Mouse (Mus musculus) CH12.LX (cell line): ENCODE data around the gene Cldn19. TPM values are rescaled to one million over a fixed set of nuclear protein-coding genes. Genes with fewer than 3 reads are reported as not detected.

Source experiments
- DNase-seq: peaks from one replicate; pipeline ENCODE4 v3.0.0-alpha.2; 2013; ENCODE audit errors: extremely low read depth
- H3K27ac ChIP-seq: 2 replicates; pipeline ENCODE4 v1.5.1; 2012; ENCODE audit warnings: low read depth, mild to moderate bottlenecking, control low read depth, moderate library complexity; ENCODE audit not compliant: insufficient read depth
- H3K27me3 ChIP-seq: replicated peaks from 2 replicates; pipeline ENCODE3; 2012; ENCODE audit warnings: inconsistent platforms
- H3K36me3 ChIP-seq, 2 experiments: replicated peaks in 1 of 2; 2 replicates each; pipeline versions ENCODE3 to v1.6.1; 2012; ENCODE audit warnings: inconsistent platforms in 1 of 2, low read length in 1 of 2, mild to moderate bottlenecking in 1 of 2, mixed read lengths in 1 of 2, moderate library complexity in 1 of 2; ENCODE audit not compliant: control insufficient read depth in 1 of 2, insufficient read depth in 1 of 2
- H3K4me1 ChIP-seq, 2 experiments: 2 replicates each; pipeline ENCODE4 v1.6.1; 2012; ENCODE audit warnings: inconsistent platforms in 1 of 2, moderate library complexity in 1 of 2; ENCODE audit not compliant: insufficient read depth in 2 of 2, control insufficient read depth in 1 of 2
- H3K4me2 ChIP-seq: 2 replicates; pipeline ENCODE4 v1.6.1; 2012; ENCODE audit warnings: low read depth, mild to moderate bottlenecking, control low read depth; ENCODE audit not compliant: poor library complexity, insufficient read depth, severe bottlenecking
- H3K4me3 ChIP-seq, 3 experiments: fragments of 150-350 bp in 1 of 3; sonication (generic) in 1 of 3; replicated peaks in 1 of 3; 2 replicates each; pipeline versions ENCODE3 to v1.5.1; 2011 to 2012; ENCODE audit warnings: low read depth in 2 of 3, low read length in 2 of 3, mild to moderate bottlenecking in 2 of 3, moderate library complexity in 2 of 3, control low read depth in 1 of 3, improper control_type of control experiment in 1 of 3, inconsistent platforms in 1 of 3, mixed read lengths in 1 of 3; ENCODE audit not compliant: poor library complexity in 1 of 3
- H3K79me2 ChIP-seq: replicated peaks from 2 replicates; pipeline ENCODE4 v1.6.1; 2012; ENCODE audit warnings: mild to moderate bottlenecking, moderate library complexity; ENCODE audit not compliant: control insufficient read depth, poor library complexity, insufficient read depth, severe bottlenecking; ENCODE audit errors: extremely low read depth
- H3K9ac ChIP-seq: 2 replicates; pipeline ENCODE4 v1.6.1; 2012; ENCODE audit warnings: low read depth, mild to moderate bottlenecking, control low read depth, moderate library complexity; ENCODE audit not compliant: insufficient read depth
- H3K9me3 ChIP-seq: replicated peaks from 2 replicates; pipeline ENCODE3; 2012; ENCODE audit warnings: low read length, inconsistent platforms, mixed read lengths
- CHD1 ChIP-seq: IDR thresholded peaks from 2 replicates; pipeline ENCODE4 v1.6.1; 2012; ENCODE audit warnings: low read depth, low read length, improper control_type of control experiment, inconsistent platforms
- CTCF ChIP-seq, 2 experiments: IDR thresholded peaks in 1 of 2; conservative IDR thresholded peaks in 1 of 2; 2 replicates each; pipeline ENCODE4 v1.5.1; 2011 to 2012; ENCODE audit warnings: low read depth in 2 of 2, low read length in 2 of 2, improper control_type of control experiment in 1 of 2, inconsistent platforms in 1 of 2, mild to moderate bottlenecking in 1 of 2, moderate library complexity in 1 of 2
- E2F4 ChIP-seq: IDR thresholded peaks from 2 replicates; pipeline ENCODE4 v1.6.1; 2011; ENCODE audit warnings: low read depth, low read length, improper control_type of control experiment; ENCODE audit not compliant: insufficient replicate concordance
- EP300 ChIP-seq: IDR thresholded peaks from 2 replicates; pipeline ENCODE4 v1.6.1; 2011; ENCODE audit warnings: low read length, improper control_type of control experiment
- ETS1 ChIP-seq: conservative IDR thresholded peaks from 2 replicates; pipeline ENCODE4 v1.6.1; 2012; ENCODE audit warnings: low read depth, mild to moderate bottlenecking, inconsistent platforms, low read length, improper control_type of control experiment, moderate library complexity
- HCFC1 ChIP-seq: IDR thresholded peaks from 2 replicates; pipeline ENCODE4 v1.6.1; 2012; ENCODE audit warnings: low read depth, mild to moderate bottlenecking, inconsistent platforms, low read length, improper control_type of control experiment
- IRF4 ChIP-seq: IDR thresholded peaks from 2 replicates; pipeline ENCODE4 v1.6.1; 2014; ENCODE audit warnings: low read depth, mild to moderate bottlenecking, inconsistent platforms, low read length, improper control_type of control experiment
- JUN ChIP-seq: IDR thresholded peaks from 2 replicates; pipeline ENCODE4 v1.6.1; 2011; ENCODE audit warnings: low read depth, mild to moderate bottlenecking, low read length, improper control_type of control experiment, moderate library complexity; ENCODE audit not compliant: insufficient read depth
- JUND ChIP-seq: conservative IDR thresholded peaks from 2 replicates; pipeline ENCODE4 v1.6.1; 2011; ENCODE audit warnings: low read depth, low read length, improper control_type of control experiment
- KAT2A ChIP-seq: IDR thresholded peaks from 2 replicates; pipeline ENCODE4 v1.6.1; 2012; ENCODE audit warnings: low read length, improper control_type of control experiment, inconsistent platforms; ENCODE audit not compliant: insufficient replicate concordance
- MAFK ChIP-seq: IDR thresholded peaks from 2 replicates; pipeline ENCODE4 v1.6.1; 2011; ENCODE audit warnings: low read length, improper control_type of control experiment; ENCODE audit not compliant: insufficient replicate concordance
- MAX ChIP-seq: IDR thresholded peaks from 2 replicates; pipeline ENCODE4 v1.6.1; 2011; ENCODE audit warnings: low read length, improper control_type of control experiment
- MAZ ChIP-seq: IDR thresholded peaks from 2 replicates; pipeline ENCODE4 v1.6.1; 2012; ENCODE audit warnings: low read depth, mild to moderate bottlenecking, inconsistent platforms, low read length, improper control_type of control experiment, moderate library complexity
- MXI1 ChIP-seq: IDR thresholded peaks from 2 replicates; pipeline ENCODE4 v1.6.1; 2011; ENCODE audit warnings: mild to moderate bottlenecking, low read depth, low read length, improper control_type of control experiment
- MYC ChIP-seq: IDR thresholded peaks from 2 replicates; pipeline ENCODE4 v1.6.1; 2011; ENCODE audit warnings: low read depth, mild to moderate bottlenecking, improper control_type of control experiment, low read length
- NRF1 ChIP-seq: IDR thresholded peaks from 2 replicates; pipeline ENCODE4 v1.6.1; 2014; ENCODE audit warnings: low read depth, mild to moderate bottlenecking, inconsistent platforms, low read length, improper control_type of control experiment, moderate library complexity
- PAX5 ChIP-seq: IDR thresholded peaks from 2 replicates; pipeline ENCODE4 v1.6.1; 2012; ENCODE audit warnings: low read length, inconsistent platforms, mixed read lengths
- POLR2A ChIP-seq: IDR thresholded peaks from 2 replicates; pipeline ENCODE4 v1.6.1; 2011; ENCODE audit warnings: low read depth, mild to moderate bottlenecking, improper control_type of control experiment, low read length
- POLR2AphosphoS2 ChIP-seq: IDR thresholded peaks from 2 replicates; pipeline ENCODE4 v1.6.1; 2011; ENCODE audit warnings: low read depth, low read length, improper control_type of control experiment
- RCOR1 ChIP-seq: conservative IDR thresholded peaks from 2 replicates; pipeline ENCODE4 v1.6.1; 2012; ENCODE audit warnings: low read depth, mild to moderate bottlenecking, inconsistent platforms, low read length, improper control_type of control experiment
- SIN3A ChIP-seq: IDR thresholded peaks from 2 replicates; pipeline ENCODE4 v1.6.1; 2012; ENCODE audit warnings: low read length, improper control_type of control experiment, inconsistent platforms
- SMC3 ChIP-seq: IDR thresholded peaks from 2 replicates; pipeline ENCODE4 v1.6.1; 2011; ENCODE audit warnings: low read depth, low read length, improper control_type of control experiment
- TBP ChIP-seq: conservative IDR thresholded peaks from 2 replicates; pipeline ENCODE4 v1.6.1; 2011; ENCODE audit warnings: low read depth, low read length, improper control_type of control experiment
- TCF12 ChIP-seq: IDR thresholded peaks from 2 replicates; pipeline ENCODE4 v1.6.1; 2014; ENCODE audit warnings: low read depth, mild to moderate bottlenecking, inconsistent platforms, low read length, improper control_type of control experiment
- USF2 ChIP-seq: conservative IDR thresholded peaks from 2 replicates; pipeline ENCODE4 v1.6.1; 2011; ENCODE audit warnings: low read depth, low read length, improper control_type of control experiment
- ZC3H11A ChIP-seq: IDR thresholded peaks from 2 replicates; pipeline ENCODE4 v1.6.1; 2012; ENCODE audit warnings: low read depth, mild to moderate bottlenecking, inconsistent platforms, low read length, improper control_type of control experiment
- ZKSCAN1 ChIP-seq: IDR thresholded peaks from 2 replicates; pipeline ENCODE4 v1.6.1; 2012; ENCODE audit warnings: low read depth, inconsistent platforms, low read length, improper control_type of control experiment, borderline replicate concordance
- ZMIZ1 ChIP-seq: IDR thresholded peaks from 2 replicates; pipeline ENCODE4 v1.6.1; 2012; ENCODE audit warnings: low read depth, mild to moderate bottlenecking, inconsistent platforms, low read length, improper control_type of control experiment
- dilution Hi-C: fragments of 300-500 bp; cut with MboI; formaldehyde crosslinking; loops from 2 replicates; pipeline ENCODE4 v1.14.3; 2020; ENCODE audit warnings: low sequenced_read_pairs; ENCODE audit not compliant: extremely low pct_unique_long_range_greater_than_20kb, extremely low pct_ligation_motif_present
- in situ Hi-C: fragments of 300-500 bp; cut with MboI; formaldehyde crosslinking; loops from 3 replicates; pipeline ENCODE4 v1.14.3; 2019; ENCODE audit warnings: low sequenced_read_pairs, low pct_ligation_motif_present, low pct_unique_long_range_greater_than_20kb, mixed read lengths
- polyA plus RNA-seq: library from polyadenylated mRNA; unstranded; fragments of >175 nt; gene quantifications from 2 replicates; pipeline ENCODE4 v1.2.1, GENCODE M21; 2012; ENCODE audit warnings: low read depth; ENCODE audit not compliant: insufficient read length
- total RNA-seq, 2 experiments: library from RNA; depleted of rRNA; stranded (reverse); fragments of 300-350 nt in 1 of 2; fragments of >200 nt in 1 of 2; gene quantifications; 2 replicates each; pipeline ENCODE4 v1.2.3; 2012 to 2014

Cldn19 gene
- total and polyA plus RNA-seq, 3 experiments: 0.09 TPM; not detected in 2

- TF ChIP-seq JUND (no peak), KAT2A (0 out of 2 replicates have a peak, but pooled peaks have one; percentile 71), MAX (peak; percentile 92), RCOR1 (no peak), MAFK (no peak), NRF1 (peak; percentile 69), E2F4 (no peak), JUN (no peak), MYC (peak; percentile 95), ZC3H11A (no peak), IRF4 (peak; percentile 79), SIN3A (peak; percentile 91), ZKSCAN1 (no peak), TBP (peak; percentile 90), POLR2AphosphoS2 (no peak), ETS1 (no peak), CTCF (conservative IDR thresholded peaks at IDR 0.05 in 1 of 2, IDR thresholded peaks at IDR 0.05 in 1 of 2; ENCODE audit: low read depth in 2 of 2, low read length in 2 of 2) (no peak), MXI1 (peak; percentile 98), USF2 (peak; percentile 89), CHD1 (no peak; the same call in 1 of the 2 replicates), SMC3 (no peak), POLR2A (peak; percentile 80)
These were observed 39.4 kb downstream of the Cldn19 start, which contains the start of gene Ybx1 (continued) for GRCm38 (mm10) chr4:119294415-119295133.

GRCm38 (mm10) chr4:119295134-119295453, 39.9 kb downstream of the Cldn19 start:
- no peak for TF ChIP-seq SMC3
- TF ChIP-seq NRF1: no peak
- TF ChIP-seq CTCF (conservative IDR thresholded peaks at IDR 0.05 in 1 of 2, IDR thresholded peaks at IDR 0.05 in 1 of 2; ENCODE audit: low read depth in 2 of 2, low read length in 2 of 2): no peak
- TF ChIP-seq ZC3H11A: no peak
- no peak for TF ChIP-seq MYC
- TF ChIP-seq ZMIZ1: no peak
- TF ChIP-seq MAZ: no peak
- no peak for TF ChIP-seq EP300
- no peak for TF ChIP-seq PAX5
- no peak for TF ChIP-seq TCF12
- TF ChIP-seq HCFC1: no peak
- TF ChIP-seq JUND: no peak
- no peak for TF ChIP-seq POLR2AphosphoS2
- H3K4me3 ChIP-seq: peak overlapping the region; percentile 65 to 92 (median 79)
- peak overlapping the region; percentile 94 for H3K4me2 ChIP-seq
- no peaks in the 10 kb centered on the region for H3K27me3 ChIP-seq
- no peak for DNase-seq
- H3K9me3 ChIP-seq: no peaks in the 10 kb centered on the region
- in situ Hi-C loops (no loop called here), dilution Hi-C loops (no loop called here)
- H3K9ac ChIP-seq: peak overlapping the region; percentile 67
- peaks cover 2 to 32% of the 10 kb centered on the region in 2 experiments; a peak in 2 of 4 replicates for H3K4me1 ChIP-seq
- no peak overlapping the region for H3K27ac ChIP-seq
- peaks cover 2 to 28% of the 10 kb centered on the region in 2 experiments for H3K36me3 ChIP-seq
- peaks cover 41% of the 10 kb centered on the region for H3K79me2 ChIP-seq
